Mouse (Mus musculus): Measurements from ENCODE around the gene Insl3. TPM values are rescaled to one million over a fixed set of nuclear protein-coding genes. Genes with fewer than 3 reads are reported as not detected.
A peak's percentile ranks its signal among the peaks of the same experiment; 100 is the strongest.

Insl3 gene
- polyA plus RNA-seq, 1 experiment, result 0.13 TPM

- H3K79me2 ChIP-seq (ENCODE audit: control insufficient read depth, insufficient read depth), result no peaks in the 10 kb centered on the region
- TF ChIP-seq TCF12 (IDR thresholded peaks at IDR 0.05; ENCODE audit: insufficient read depth, poor library complexity, severe bottlenecking) (no peak), POLR2A (IDR thresholded peaks at IDR 0.05; ENCODE audit: insufficient read length, low read depth) (no peak), USF1 (IDR thresholded peaks at IDR 0.05; ENCODE audit: low read depth) (no peak), MAX (IDR thresholded peaks at IDR 0.05; ENCODE audit: low read depth) (no peak), MYOG (IDR thresholded peaks at IDR 0.05; ENCODE audit: control insufficient read depth in 1 of 3, insufficient read depth in 1 of 3, insufficient read length in 2 of 3, low read depth in 2 of 3) (no peak), TCF3 (IDR thresholded peaks at IDR 0.05; ENCODE audit: insufficient read length, low read depth) (no peak)
- H3K4me3 ChIP-seq, result peak overlapping the region; percentile 31
- H3K4me2 ChIP-seq (ENCODE audit: low read depth), result peak overlapping the region; percentile 66
- no peaks in the 10 kb centered on the region for H3K27me3 ChIP-seq (ENCODE audit: control insufficient read depth, insufficient read depth, insufficient read length)
- no peaks in the 10 kb centered on the region for H3K36me3 ChIP-seq (ENCODE audit: control insufficient read depth, insufficient read depth)
- H3ac ChIP-seq (ENCODE audit: control insufficient read depth, insufficient read length), result peak overlapping the region; percentile 68
Observed at GRCm38 (mm10) chr8:71675456-71676019, 13.5 kb upstream of the Insl3 start.

- H3ac ChIP-seq (ENCODE audit: control insufficient read depth, insufficient read length), result peak within 1 kb of the TSS; percentile 68
- TF ChIP-seq TCF3 (IDR thresholded peaks at IDR 0.05; ENCODE audit: insufficient read length, low read depth), result no peak
- TF ChIP-seq POLR2AphosphoS2 (IDR thresholded peaks at IDR 0.05; ENCODE audit: insufficient read length, low read depth), result peak; percentile 56
- peak; percentile 69 for TF ChIP-seq POLR2A (IDR thresholded peaks at IDR 0.05; ENCODE audit: insufficient read length, low read depth)
- TF ChIP-seq MAX (IDR thresholded peaks at IDR 0.05; ENCODE audit: low read depth), result no peak
- H3K79me2 ChIP-seq (ENCODE audit: control insufficient read depth, insufficient read depth), result no peaks in the 10 kb centered on the region
- peak within 1 kb of the TSS; percentile 66 for H3K4me2 ChIP-seq (ENCODE audit: low read depth)
- H3K4me3 ChIP-seq, result peak within 1 kb of the TSS; percentile 31
- H3K27me3 ChIP-seq (ENCODE audit: control insufficient read depth, insufficient read depth, insufficient read length), result no peaks in the 10 kb centered on the region
- no peaks in the 10 kb centered on the region for H3K36me3 ChIP-seq (ENCODE audit: control insufficient read depth, insufficient read depth)
Observed at GRCm38 (mm10) chr8:71676020-71676741, 12.8 kb upstream of the Insl3 start, which contains the start of gene Jak3. Gene Jak3 (plus strand): TSS chr8:71676296.

- no peaks in the 10 kb centered on the region for H3K79me2 ChIP-seq (ENCODE audit: control insufficient read depth, insufficient read depth)
- no peaks in the 10 kb centered on the region for H3K27me3 ChIP-seq (ENCODE audit: control insufficient read depth, insufficient read depth, insufficient read length)
- peak overlapping the region; percentile 31 for H3K4me3 ChIP-seq
- H3K36me3 ChIP-seq (ENCODE audit: control insufficient read depth, insufficient read depth), result no peaks in the 10 kb centered on the region
- no peak for TF ChIP-seq TCF12 (IDR thresholded peaks at IDR 0.05; ENCODE audit: insufficient read depth, poor library complexity, severe bottlenecking)
- no peak for TF ChIP-seq MYOD1 (IDR thresholded peaks at IDR 0.05; ENCODE audit: control insufficient read depth in 1 of 3, insufficient read length in 2 of 3, low read depth in 2 of 3)
- TF ChIP-seq MAX (IDR thresholded peaks at IDR 0.05; ENCODE audit: low read depth), result no peak
- no peak for TF ChIP-seq CEBPB (IDR thresholded peaks at IDR 0.05; ENCODE audit: insufficient read depth, poor library complexity, severe bottlenecking)
- TF ChIP-seq POLR2AphosphoS2 (IDR thresholded peaks at IDR 0.05; ENCODE audit: insufficient read length, low read depth), result no peak
- TF ChIP-seq E2F4 (IDR thresholded peaks at IDR 0.05; ENCODE audit: insufficient read depth), result no peak
- no peak for TF ChIP-seq TCF3 (IDR thresholded peaks at IDR 0.05; ENCODE audit: insufficient read length, low read depth)
- TF ChIP-seq REST (IDR thresholded peaks at IDR 0.05; ENCODE audit: insufficient read depth, insufficient read length), result no peak
- peak overlapping the region; percentile 68 for H3ac ChIP-seq (ENCODE audit: control insufficient read depth, insufficient read length)
- H3K4me2 ChIP-seq (ENCODE audit: low read depth), result peak overlapping the region; percentile 66
Observed at GRCm38 (mm10) chr8:71676803-71677202, 12.2 kb upstream of the Insl3 start.

- H3K27me3 ChIP-seq (ENCODE audit: control insufficient read depth, insufficient read depth, insufficient read length), result no peaks in the 10 kb centered on the region
- no peak overlapping the region for H3K4me2 ChIP-seq (ENCODE audit: low read depth)
- H3ac ChIP-seq (ENCODE audit: control insufficient read depth, insufficient read length), result no peak overlapping the region
- no peaks in the 10 kb centered on the region for H3K79me2 ChIP-seq (ENCODE audit: control insufficient read depth, insufficient read depth)
- H3K36me3 ChIP-seq (ENCODE audit: control insufficient read depth, insufficient read depth), result no peaks in the 10 kb centered on the region
- no peak for TF ChIP-seq REST (IDR thresholded peaks at IDR 0.05; ENCODE audit: insufficient read depth, insufficient read length)
- TF ChIP-seq MAX (IDR thresholded peaks at IDR 0.05; ENCODE audit: low read depth), result no peak
- no peak for TF ChIP-seq SRF (IDR thresholded peaks at IDR 0.05; ENCODE audit: control insufficient read depth, insufficient read length, low read depth)
- TF ChIP-seq MYOD1 (IDR thresholded peaks at IDR 0.05; ENCODE audit: control insufficient read depth in 1 of 3, insufficient read length in 2 of 3, low read depth in 2 of 3), result no peak
- no peak for TF ChIP-seq POLR2AphosphoS2 (IDR thresholded peaks at IDR 0.05; ENCODE audit: insufficient read length, low read depth)
- no peak for TF ChIP-seq E2F4 (IDR thresholded peaks at IDR 0.05; ENCODE audit: insufficient read depth)
- TF ChIP-seq TCF12 (IDR thresholded peaks at IDR 0.05; ENCODE audit: insufficient read depth, poor library complexity, severe bottlenecking), result no peak
- TF ChIP-seq USF1 (IDR thresholded peaks at IDR 0.05; ENCODE audit: low read depth), result no peak
- TF ChIP-seq POLR2A (IDR thresholded peaks at IDR 0.05; ENCODE audit: insufficient read length, low read depth), result no peak
- TF ChIP-seq MYOG (IDR thresholded peaks at IDR 0.05; ENCODE audit: control insufficient read depth in 1 of 3, insufficient read depth in 1 of 3, insufficient read length in 2 of 3, low read depth in 2 of 3), result no peak
- no peak for TF ChIP-seq CEBPB (IDR thresholded peaks at IDR 0.05; ENCODE audit: insufficient read depth, poor library complexity, severe bottlenecking)
- no peak for TF ChIP-seq TCF3 (IDR thresholded peaks at IDR 0.05; ENCODE audit: insufficient read length, low read depth)
- no peak overlapping the region for H3K4me3 ChIP-seq
Observed at GRCm38 (mm10) chr8:71677555-71677954, 11.5 kb upstream of the Insl3 start.

GRCm38 (mm10) chr8:71678216-71678615, 10.8 kb upstream of the Insl3 start:
- Histone ChIP-seq H3K4me3 (no peak overlapping the region), H3ac (ENCODE audit: control insufficient read depth, insufficient read length) (no peak overlapping the region), H3K79me2 (ENCODE audit: control insufficient read depth, insufficient read depth) (no peaks in the 10 kb centered on the region), H3K36me3 (ENCODE audit: control insufficient read depth, insufficient read depth) (no peaks in the 10 kb centered on the region), H3K27me3 (ENCODE audit: control insufficient read depth, insufficient read depth, insufficient read length) (no peaks in the 10 kb centered on the region), H3K4me2 (ENCODE audit: low read depth) (no peak overlapping the region)
- TF ChIP-seq TCF3 (IDR thresholded peaks at IDR 0.05; ENCODE audit: insufficient read length, low read depth), result no peak
- no peak for TF ChIP-seq MYOD1 (IDR thresholded peaks at IDR 0.05; ENCODE audit: control insufficient read depth in 1 of 3, insufficient read length in 2 of 3, low read depth in 2 of 3)
- no peak for TF ChIP-seq SRF (IDR thresholded peaks at IDR 0.05; ENCODE audit: control insufficient read depth, insufficient read length, low read depth)
- no peak for TF ChIP-seq POLR2A (IDR thresholded peaks at IDR 0.05; ENCODE audit: insufficient read length, low read depth)
- TF ChIP-seq MAX (IDR thresholded peaks at IDR 0.05; ENCODE audit: low read depth), result no peak
- TF ChIP-seq MYOG (IDR thresholded peaks at IDR 0.05; ENCODE audit: control insufficient read depth in 1 of 3, insufficient read depth in 1 of 3, insufficient read length in 2 of 3, low read depth in 2 of 3), result no peak
- no peak for TF ChIP-seq USF1 (IDR thresholded peaks at IDR 0.05; ENCODE audit: low read depth)
- no peak for TF ChIP-seq CEBPB (IDR thresholded peaks at IDR 0.05; ENCODE audit: insufficient read depth, poor library complexity, severe bottlenecking)
- TF ChIP-seq TCF12 (IDR thresholded peaks at IDR 0.05; ENCODE audit: insufficient read depth, poor library complexity, severe bottlenecking), result no peak
- no peak for TF ChIP-seq E2F4 (IDR thresholded peaks at IDR 0.05; ENCODE audit: insufficient read depth)
- TF ChIP-seq POLR2AphosphoS2 (IDR thresholded peaks at IDR 0.05; ENCODE audit: insufficient read length, low read depth), result no peak
- TF ChIP-seq REST (IDR thresholded peaks at IDR 0.05; ENCODE audit: insufficient read depth, insufficient read length), result no peak

Measured in myocyte (in vitro differentiated cells).